Mouse (Mus musculus): Measurements from ENCODE around the gene Spata13. TPM values are rescaled to one million over a fixed set of nuclear protein-coding genes. Genes with fewer than 3 reads are reported as not detected.

The Spata13 gene
- polyA plus RNA-seq, 1 experiment from 2014 or later: 14.3 TPM

- DNase-seq: no peak
- Histone ChIP-seq H3K36me3 (ENCODE audit: insufficient read depth) (no peaks in the 10 kb centered on the region), H3K27me3 (ENCODE audit: insufficient read depth, low read length) (no peaks in the 10 kb centered on the region), H3K4me1 (ENCODE audit: insufficient read depth) (peaks cover 21% of the 10 kb centered on the region), H3K4me2 (peak overlapping the region; percentile 41), H3K4me3 (ENCODE audit: low read depth, low read length) (no peak overlapping the region), H3K27ac (ENCODE audit: low read depth) (peak overlapping the region; percentile 90), H3K9ac (no peak overlapping the region), H3K9me3 (ENCODE audit: low read depth, low read length) (no peaks in the 10 kb centered on the region)
- ATAC-seq (ENCODE audit: insufficient read depth): no peak
- 21% methylated on average over 7 of the region's 7 CpGs for WGBS
- no peak for TF ChIP-seq CTCF (IDR thresholded peaks at IDR 0.05; ENCODE audit: low read depth)
These were observed 103.4 kb downstream of the Spata13 start for GRCm38 (mm10) chr14:60737202-60737611.

GRCm38 (mm10) chr14:60738434-60738938 lies 104.7 kb downstream of the Spata13 start:
- peaks cover 21% of the 10 kb centered on the region for H3K4me1 ChIP-seq (ENCODE audit: insufficient read depth)

GRCm38 (mm10) chr14:60739155-60739554 lies 105.4 kb downstream of the Spata13 start:
- Histone ChIP-seq H3K9me3 (ENCODE audit: low read depth, low read length) (no peaks in the 10 kb centered on the region), H3K27me3 (ENCODE audit: insufficient read depth, low read length) (no peaks in the 10 kb centered on the region), H3K27ac (ENCODE audit: low read depth) (no peak overlapping the region; the same call in 1 of the 2 replicates), H3K36me3 (ENCODE audit: insufficient read depth) (no peaks in the 10 kb centered on the region), H3K4me1 (ENCODE audit: insufficient read depth) (peaks cover 21% of the 10 kb centered on the region), H3K4me2 (no peak overlapping the region), H3K9ac (no peak overlapping the region), H3K4me3 (ENCODE audit: low read depth, low read length) (no peak overlapping the region)
- ATAC-seq (ENCODE audit: insufficient read depth) (no peak), DNase-seq (peak; percentile 35)
- TF ChIP-seq CTCF (IDR thresholded peaks at IDR 0.05; ENCODE audit: low read depth): no peak
- 7% methylated on average over 3 of the region's 9 CpGs for WGBS

More at GRCm38 (mm10) chr14:60738434-60738938, 104.7 kb downstream of the Spata13 start:
- DNase-seq: no peak
- no peak overlapping the region for H3K4me3 ChIP-seq (ENCODE audit: low read depth, low read length)
- H3K36me3 ChIP-seq (ENCODE audit: insufficient read depth): no peaks in the 10 kb centered on the region
- 50% methylated on average over 10 of the region's 10 CpGs for WGBS
- no peak overlapping the region for H3K9ac ChIP-seq
- H3K4me2 ChIP-seq: no peak overlapping the region
- H3K27ac ChIP-seq (ENCODE audit: low read depth): peak overlapping the region; percentile 90
- TF ChIP-seq CTCF (IDR thresholded peaks at IDR 0.05; ENCODE audit: low read depth): no peak
- ATAC-seq (ENCODE audit: insufficient read depth): no peak
- H3K9me3 ChIP-seq (ENCODE audit: low read depth, low read length): no peaks in the 10 kb centered on the region
- H3K27me3 ChIP-seq (ENCODE audit: insufficient read depth, low read length): no peaks in the 10 kb centered on the region

- H3K36me3 ChIP-seq (ENCODE audit: insufficient read depth): no peaks in the 10 kb centered on the region
- no peak for TF ChIP-seq CTCF (IDR thresholded peaks at IDR 0.05; ENCODE audit: low read depth)
- no peak for ATAC-seq (ENCODE audit: insufficient read depth)
- no peak overlapping the region for H3K4me3 ChIP-seq (ENCODE audit: low read depth, low read length)
- no peak overlapping the region for H3K4me2 ChIP-seq
- no peaks in the 10 kb centered on the region for H3K27me3 ChIP-seq (ENCODE audit: insufficient read depth, low read length)
- peak overlapping the region; percentile 42; the same call in 1 of the 2 replicates for H3K27ac ChIP-seq (ENCODE audit: low read depth)
- peaks cover 21% of the 10 kb centered on the region for H3K4me1 ChIP-seq (ENCODE audit: insufficient read depth)
- H3K9me3 ChIP-seq (ENCODE audit: low read depth, low read length): no peaks in the 10 kb centered on the region
- 73% methylated on average over 12 of the region's 12 CpGs for WGBS
- no peak for DNase-seq
- H3K9ac ChIP-seq: no peak overlapping the region
These were observed 105.8 kb downstream of the Spata13 start for GRCm38 (mm10) chr14:60739616-60740015.

- Histone ChIP-seq H3K4me1 (ENCODE audit: insufficient read depth) (peaks cover 25% of the 10 kb centered on the region), H3K9me3 (ENCODE audit: low read depth, low read length) (no peaks in the 10 kb centered on the region), H3K4me3 (ENCODE audit: low read depth, low read length) (no peak overlapping the region), H3K36me3 (ENCODE audit: insufficient read depth) (no peaks in the 10 kb centered on the region), H3K27ac (ENCODE audit: low read depth) (peak overlapping the region; percentile 80; the same call in 1 of the 2 replicates), H3K9ac (no peak overlapping the region), H3K4me2 (no peak overlapping the region), H3K27me3 (ENCODE audit: insufficient read depth, low read length) (no peaks in the 10 kb centered on the region)
- ATAC-seq (ENCODE audit: insufficient read depth) (no peak), DNase-seq (no peak)
- WGBS: 69% methylated on average over 5 of the region's 5 CpGs
- TF ChIP-seq CTCF (IDR thresholded peaks at IDR 0.05; ENCODE audit: low read depth): no peak
These were observed 106.7 kb downstream of the Spata13 start for GRCm38 (mm10) chr14:60740507-60740906.

- no peak overlapping the region for H3K9ac ChIP-seq
These were observed 107.2 kb downstream of the Spata13 start for GRCm38 (mm10) chr14:60741033-60741432.

GRCm38 (mm10) chr14:60741490-60741981 lies 107.7 kb downstream of the Spata13 start:
- peaks cover 20% of the 10 kb centered on the region; the same call in 1 of the 2 replicates for H3K4me1 ChIP-seq (ENCODE audit: insufficient read depth)
- WGBS: 43% methylated on average over 6 of the region's 6 CpGs
- H3K36me3 ChIP-seq (ENCODE audit: insufficient read depth): 0 out of 2 replicates have a peak, but pooled peaks cover 4% of the 10 kb centered on the region
- H3K27ac ChIP-seq (ENCODE audit: low read depth): peak overlapping the region; percentile 80; the same call in 1 of the 2 replicates
- H3K4me3 ChIP-seq (ENCODE audit: low read depth, low read length): no peak overlapping the region
- H3K27me3 ChIP-seq (ENCODE audit: insufficient read depth, low read length): no peaks in the 10 kb centered on the region
- no peak for TF ChIP-seq CTCF (IDR thresholded peaks at IDR 0.05; ENCODE audit: low read depth)
- no peak overlapping the region; the same call in 1 of the 2 replicates for H3K9ac ChIP-seq
- H3K9me3 ChIP-seq (ENCODE audit: low read depth, low read length): no peaks in the 10 kb centered on the region
- ATAC-seq (ENCODE audit: insufficient read depth): peak; percentile 35; the same call in 1 of the 2 replicates
- peak; percentile 52 for DNase-seq
- H3K4me2 ChIP-seq: no peak overlapping the region

More at GRCm38 (mm10) chr14:60741033-60741432, 107.2 kb downstream of the Spata13 start:
- DNase-seq (no peak), ATAC-seq (ENCODE audit: insufficient read depth) (no peak)
- H3K27me3 ChIP-seq (ENCODE audit: insufficient read depth, low read length): no peaks in the 10 kb centered on the region
- H3K4me2 ChIP-seq: no peak overlapping the region
- no peak for TF ChIP-seq CTCF (IDR thresholded peaks at IDR 0.05; ENCODE audit: low read depth)
- no peaks in the 10 kb centered on the region for H3K9me3 ChIP-seq (ENCODE audit: low read depth, low read length)
- WGBS: 57% methylated on average over 8 of the region's 8 CpGs
- H3K4me3 ChIP-seq (ENCODE audit: low read depth, low read length): no peak overlapping the region
- H3K4me1 ChIP-seq (ENCODE audit: insufficient read depth): peaks cover 25% of the 10 kb centered on the region
- H3K36me3 ChIP-seq (ENCODE audit: insufficient read depth): no peaks in the 10 kb centered on the region
- H3K27ac ChIP-seq (ENCODE audit: low read depth): peak overlapping the region; percentile 80; the same call in 1 of the 2 replicates
